Mouse (Mus musculus) testis, adult 2 months (tissue): ENCODE results near the gene Fut2.
"Not testable (repeated sequence)": the region's sequence is repeated elsewhere in the genome, so short reads cannot be mapped to it uniquely, and the experiment has no call there.

Source experiments
- CTCF ChIP-seq: fragments of 200-500 bp; IDR thresholded peaks from 2 replicates; pipeline ENCODE4 v1.5.1; 2012; ENCODE audit warnings: low read depth, mild to moderate bottlenecking, inconsistent platforms, low read length, moderate library complexity; ENCODE audit not compliant: control insufficient read depth, insufficient read depth, insufficient replicate concordance
- POLR2A ChIP-seq: fragments of 200-500 bp; IDR thresholded peaks from 2 replicates; pipeline ENCODE4 v1.6.1; 2012; ENCODE audit warnings: low read depth, mild to moderate bottlenecking, inconsistent platforms, low read length, moderate library complexity; ENCODE audit not compliant: control insufficient read depth

DNA sequence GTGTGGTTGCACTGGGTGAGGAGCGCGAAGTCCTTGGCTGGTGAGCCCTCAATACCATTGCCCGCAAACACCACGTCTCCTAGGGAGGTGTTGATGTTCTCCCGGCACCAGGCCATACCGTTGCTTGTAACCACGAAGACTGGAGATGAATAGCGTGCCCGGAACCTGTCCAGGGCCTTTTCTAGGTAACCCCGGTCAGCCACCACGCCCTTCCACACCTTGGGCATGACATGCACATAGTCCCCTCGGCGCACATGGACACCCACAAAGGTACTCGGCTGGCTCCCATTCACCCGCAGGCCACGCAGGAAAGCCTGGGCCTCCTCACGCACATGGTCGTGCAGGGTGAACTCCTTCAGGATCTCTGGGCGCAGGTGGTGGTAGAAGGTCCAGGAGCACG, 15.7 kb downstream of the Fut2 start:
- TF ChIP-seq CTCF, POLR2A: not testable (repeated sequence)
